Mouse (Mus musculus) MEL (cell line): ENCODE measurements around the gene Syt6.

Experiments
- BHLHE40 ChIP-seq: IDR thresholded peaks from 2 replicates; pipeline ENCODE4 v1.6.1; 2012; ENCODE audit warnings: low read depth, mild to moderate bottlenecking, inconsistent platforms, low read length, improper control_type of control experiment, borderline replicate concordance
- CTCF ChIP-seq, 3 experiments: IDR thresholded peaks in 2 of 3; conservative IDR thresholded peaks in 1 of 3; 2 replicates each; pipeline ENCODE4 v1.5.1; 2011 to 2012; ENCODE audit warnings: low read length in 3 of 3, low read depth in 2 of 3, mild to moderate bottlenecking in 2 of 3, improper control_type of control experiment in 1 of 3, inconsistent platforms in 1 of 3, mixed read lengths in 1 of 3, moderate library complexity in 1 of 3; ENCODE audit not compliant: control insufficient read depth in 1 of 3, insufficient read depth in 1 of 3, poor library complexity in 1 of 3, severe bottlenecking in 1 of 3
- E2F4 ChIP-seq: IDR thresholded peaks from 2 replicates; pipeline ENCODE4 v1.6.1; 2011; ENCODE audit warnings: low read depth, low read length, improper control_type of control experiment, borderline replicate concordance
- ETS1 ChIP-seq: IDR thresholded peaks from 2 replicates; pipeline ENCODE4 v1.6.1; 2012; ENCODE audit warnings: low read depth, mild to moderate bottlenecking, inconsistent platforms, low read length, improper control_type of control experiment, moderate library complexity
- GATA1 ChIP-seq: IDR thresholded peaks from 2 replicates; pipeline ENCODE4 v1.6.1; 2011; ENCODE audit warnings: low read depth, low read length, improper control_type of control experiment
- JUND ChIP-seq: IDR thresholded peaks from 2 replicates; pipeline ENCODE4 v1.6.1; 2011; ENCODE audit warnings: low read depth, mild to moderate bottlenecking, improper control_type of control experiment, low read length
- MYB ChIP-seq: IDR thresholded peaks from 2 replicates; pipeline ENCODE4 v1.6.1; 2011; ENCODE audit warnings: mild to moderate bottlenecking, low read depth, low read length, improper control_type of control experiment
- POLR2AphosphoS2 ChIP-seq: IDR thresholded peaks from 2 replicates; pipeline ENCODE4 v1.6.1; 2011; ENCODE audit warnings: low read length, improper control_type of control experiment
- TAL1 ChIP-seq: IDR thresholded peaks from 2 replicates; pipeline ENCODE4 v1.6.1; 2012; ENCODE audit warnings: mild to moderate bottlenecking, inconsistent platforms, low read length, moderate library complexity, mixed read lengths
- USF1 ChIP-seq: IDR thresholded peaks from 2 replicates; pipeline ENCODE4 v1.6.1; 2014; ENCODE audit warnings: low read depth, mild to moderate bottlenecking, inconsistent platforms, low read length, improper control_type of control experiment, moderate library complexity
- ZMIZ1 ChIP-seq: IDR thresholded peaks from 2 replicates; pipeline ENCODE4 v1.6.1; 2012; ENCODE audit warnings: low read depth, mild to moderate bottlenecking, inconsistent platforms, low read length, improper control_type of control experiment, moderate library complexity

- TF ChIP-seq ETS1 (no peak), E2F4 (no peak), USF1 (no peak), TAL1 (no peak), BHLHE40 (no peak), JUND (no peak), ZMIZ1 (no peak), CTCF (IDR thresholded peaks at IDR 0.05 in 2 of 3, conservative IDR thresholded peaks at IDR 0.05 in 1 of 3; ENCODE audit: control insufficient read depth in 1 of 3, insufficient read depth in 1 of 3, low read depth in 2 of 3, low read length in 3 of 3, poor library complexity in 1 of 3, severe bottlenecking in 1 of 3) (no peak), MYB (no peak), POLR2AphosphoS2 (no peak), GATA1 (no peak)
Measured at GRCm38 (mm10) chr3:103672716-103673115, 97.7 kb downstream of the Syt6 start.
